Mouse (Mus musculus) embryonic facial prominence, embryonic 10.5 days (tissue): Measurements from ENCODE around the gene Dmrtc2. TPM values are rescaled to one million over a fixed set of nuclear protein-coding genes. Genes with fewer than 3 reads are reported as not detected.

Source experiments
- DNase-seq: peaks from one replicate; pipeline ENCODE4 v3.0.0-alpha.2; 2017; ENCODE audit warnings: low spot score
- H3K27ac ChIP-seq: fragments of 300-500 bp; sonication (generic); replicated peaks from 2 replicates; pipeline ENCODE4 v1.5.1; 2016; ENCODE audit warnings: mild to moderate bottlenecking
- H3K27me3 ChIP-seq: fragments of 300-500 bp; sonication (generic); replicated peaks from 2 replicates; pipeline ENCODE4 v1.6.1; 2016; ENCODE audit warnings: low read depth, mild to moderate bottlenecking; ENCODE audit not compliant: poor library complexity, severe bottlenecking
- H3K36me3 ChIP-seq: fragments of 300-500 bp; sonication (generic); replicated peaks from 2 replicates; pipeline ENCODE4 v1.6.1; 2016; ENCODE audit warnings: mild to moderate bottlenecking, moderate library complexity
- H3K4me1 ChIP-seq: fragments of 300-500 bp; sonication (generic); 2 replicates; pipeline ENCODE4 v1.6.1; 2016
- H3K4me3 ChIP-seq: fragments of 300-500 bp; sonication (generic); 2 replicates; pipeline ENCODE4 v1.5.1; 2016; ENCODE audit warnings: mild to moderate bottlenecking, moderate library complexity
- H3K9me3 ChIP-seq: fragments of 300-500 bp; sonication (generic); 2 replicates; pipeline ENCODE4 v1.6.1; 2016; ENCODE audit warnings: mild to moderate bottlenecking
- WGBS: fragments of 180-500 bp; shearing (Covaris S2); methylation state at CpG from one replicate; pipeline ENCODE4 v1.1.7; 2016; 5-methylcytosine and 5-hydroxymethylcytosine counted together
- polyA plus RNA-seq: library from polyadenylated mRNA; unstranded; fragments of >200 nt; fragmentation: Nextera tagmentation; extraction: Ambion mirVana; gene quantifications from 2 replicates; pipeline ENCODE4 v1.2.1, GENCODE M21; 2016

The Dmrtc2 gene
- polyA plus RNA-seq, 1 experiment from 2014 or later, result not detected

DNA sequence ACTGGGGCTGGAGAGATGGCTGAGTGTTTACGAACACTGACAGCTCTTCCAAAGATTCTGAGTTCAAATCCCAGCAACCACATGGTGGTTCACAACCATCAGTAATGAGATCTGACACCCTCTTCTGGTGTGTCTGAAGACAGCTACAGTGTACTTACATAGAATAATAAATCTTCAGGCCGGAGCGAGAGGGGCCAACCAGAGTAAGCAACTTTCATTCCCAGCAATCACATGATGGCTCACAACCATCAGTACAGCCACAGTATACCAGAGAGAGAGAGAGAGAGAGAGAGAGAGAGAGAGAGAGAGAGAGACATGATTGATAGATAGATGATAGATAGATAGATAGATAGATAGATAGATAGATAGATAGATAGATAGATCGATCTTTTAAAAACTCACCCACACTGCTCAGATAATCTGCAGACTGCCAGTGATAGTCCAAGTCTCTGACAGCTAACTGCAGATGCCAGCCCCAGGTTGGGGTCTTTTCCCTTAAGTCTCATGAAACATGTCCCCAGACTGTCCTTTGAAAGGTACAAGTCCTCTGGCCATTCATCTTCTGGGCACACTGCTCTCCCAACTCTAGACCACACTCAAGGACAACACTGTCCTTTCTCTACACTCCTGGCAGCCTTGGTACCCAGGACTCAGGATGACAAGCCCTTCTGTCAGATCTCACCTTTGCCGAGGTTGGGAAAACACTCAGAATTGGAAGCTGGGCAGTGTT is 18.1 kb upstream of the Dmrtc2 start:
- no peak for DNase-seq
- peaks cover 29% of the 10 kb centered on the region for H3K4me1 ChIP-seq
- peak overlapping the region; percentile 65 for H3K27ac ChIP-seq
- no peaks in the 10 kb centered on the region for H3K9me3 ChIP-seq
- no peaks in the 10 kb centered on the region for H3K36me3 ChIP-seq
- H3K27me3 ChIP-seq, result no peaks in the 10 kb centered on the region
- 89% methylated on average over 5 of the region's 5 CpGs for WGBS
- no peak overlapping the region for H3K4me3 ChIP-seq

GRCm38 (mm10) chr7:24852557-24853232 is 17.2 kb upstream of the Dmrtc2 start:
- no peaks in the 10 kb centered on the region for H3K9me3 ChIP-seq
- H3K4me3 ChIP-seq, result no peak overlapping the region
- WGBS, result 82% methylated on average over 8 of the region's 8 CpGs
- peak overlapping the region; percentile 69 for H3K27ac ChIP-seq
- no peaks in the 10 kb centered on the region for H3K36me3 ChIP-seq
- H3K27me3 ChIP-seq, result no peaks in the 10 kb centered on the region
- H3K4me1 ChIP-seq, result peaks cover 34% of the 10 kb centered on the region
- no peak for DNase-seq

DNA sequence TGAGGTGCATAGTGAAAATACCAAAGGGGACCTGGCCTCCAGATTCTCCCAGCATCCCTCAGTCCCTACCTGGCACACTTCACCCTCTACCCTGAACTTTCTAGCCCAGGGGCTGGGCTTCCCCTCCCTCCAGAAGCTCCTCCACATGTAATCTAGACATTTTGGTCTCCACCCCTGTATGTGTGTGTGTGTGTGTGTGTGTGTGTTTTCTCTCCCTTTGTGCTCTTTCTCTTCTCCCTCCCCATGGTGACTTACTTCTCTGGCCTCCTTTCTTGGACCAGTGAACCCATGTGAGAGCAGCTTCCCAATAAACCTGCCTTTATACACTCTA is 16.7 kb upstream of the Dmrtc2 start:
- Histone ChIP-seq H3K9me3 (no peaks in the 10 kb centered on the region), H3K27ac (peak overlapping the region; percentile 69), H3K4me1 (peaks cover 34% of the 10 kb centered on the region), H3K4me3 (no peak overlapping the region), H3K27me3 (no peaks in the 10 kb centered on the region), H3K36me3 (no peaks in the 10 kb centered on the region)
- DNase-seq, result no peak

GRCm38 (mm10) chr7:24853695-24854094 is 16.2 kb upstream of the Dmrtc2 start:
- DNase-seq, result peak; percentile 47
- H3K4me1 ChIP-seq, result peaks cover 34% of the 10 kb centered on the region
- H3K4me3 ChIP-seq, result peak overlapping the region; percentile 27; the same call in 1 of the 2 replicates
- no peaks in the 10 kb centered on the region for H3K9me3 ChIP-seq
- no peaks in the 10 kb centered on the region for H3K27me3 ChIP-seq
- H3K36me3 ChIP-seq, result no peaks in the 10 kb centered on the region
- H3K27ac ChIP-seq, result peak overlapping the region; percentile 69
- WGBS, result 33% methylated on average over 7 of the region's 7 CpGs

DNA sequence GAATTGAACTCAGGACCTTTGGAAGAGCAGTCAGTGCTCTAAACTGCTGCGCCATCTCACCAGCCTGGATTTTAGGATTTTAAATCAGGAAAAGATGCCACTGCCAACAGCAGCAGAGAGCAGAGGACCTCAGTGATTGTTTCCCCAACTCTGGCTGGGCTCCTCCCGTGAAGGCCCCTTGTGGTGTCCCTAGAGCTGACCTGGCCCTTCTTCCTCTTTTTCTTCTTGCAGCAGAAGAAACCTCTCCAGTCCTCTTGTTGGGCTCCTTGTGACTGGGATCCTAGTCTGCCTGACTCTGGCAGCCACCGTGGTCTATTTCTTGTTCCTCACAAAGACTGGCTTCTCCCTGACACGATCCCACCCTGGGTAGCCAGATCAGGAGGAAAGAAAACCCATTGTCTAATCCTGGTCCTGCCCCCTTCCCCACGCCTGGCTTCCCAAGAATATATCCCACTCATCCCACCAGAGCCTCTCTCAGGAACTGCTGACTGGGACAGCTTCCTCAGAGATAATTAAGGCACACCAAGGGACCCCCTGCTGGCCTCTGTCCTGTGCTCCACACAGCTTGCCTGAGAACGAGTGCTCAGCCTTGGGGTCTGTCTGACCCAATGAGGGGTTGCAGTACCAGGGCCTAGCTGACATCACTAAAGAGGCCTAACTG is 13.3 kb upstream of the Dmrtc2 start:
- DNase-seq, result no peak
- peaks cover 22% of the 10 kb centered on the region for H3K4me1 ChIP-seq
- 33% methylated on average over 6 of the region's 6 CpGs for WGBS
- no peaks in the 10 kb centered on the region for H3K36me3 ChIP-seq
- no peak overlapping the region for H3K4me3 ChIP-seq
- H3K27me3 ChIP-seq, result no peaks in the 10 kb centered on the region
- H3K9me3 ChIP-seq, result no peaks in the 10 kb centered on the region
- peak overlapping the region; percentile 54; the same call in 1 of the 2 replicates for H3K27ac ChIP-seq

DNA sequence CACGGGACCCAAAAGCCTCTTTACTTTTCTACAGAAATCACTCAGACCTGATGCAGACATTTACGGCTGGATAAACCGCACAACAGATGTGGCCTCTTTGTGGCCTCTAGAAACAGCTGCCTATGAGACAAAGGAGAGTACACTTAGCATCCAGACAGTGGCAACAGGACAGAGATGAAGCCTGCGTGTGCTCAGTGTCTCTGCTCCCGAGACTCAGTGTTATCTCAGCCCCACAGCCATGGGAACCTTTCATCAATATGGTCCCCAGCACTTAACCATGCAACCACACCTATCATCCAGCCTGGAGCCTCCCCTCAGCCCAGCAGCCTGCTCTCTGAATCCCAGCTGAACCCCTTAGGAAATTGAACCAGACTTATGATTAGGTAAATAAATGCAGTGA is 10.6 kb upstream of the Dmrtc2 start:
- Histone ChIP-seq H3K27me3 (no peaks in the 10 kb centered on the region), H3K9me3 (no peaks in the 10 kb centered on the region), H3K4me1 (peaks cover 11% of the 10 kb centered on the region), H3K4me3 (no peak overlapping the region), H3K36me3 (no peaks in the 10 kb centered on the region), H3K27ac (no peak overlapping the region)
- WGBS, result 87% methylated on average over 5 of the region's 5 CpGs
- DNase-seq, result no peak

- H3K27me3 ChIP-seq, result 0 out of 2 replicates have a peak, but pooled peaks cover 13% of the 10 kb centered on the region
- H3K27ac ChIP-seq, result no peak within 1 kb of the TSS
- no peak within 1 kb of the TSS for H3K4me3 ChIP-seq
- no peaks in the 10 kb centered on the region for H3K36me3 ChIP-seq
- DNase-seq, result no peak
- peaks cover 8% of the 10 kb centered on the region for H3K4me1 ChIP-seq
- H3K9me3 ChIP-seq, result no peaks in the 10 kb centered on the region
- WGBS, result 92% methylated on average over 7 of the region's 7 CpGs
These were observed 7.9 kb upstream of the Dmrtc2 start, which contains the start of gene Gm9844 for GRCm38 (mm10) chr7:24861913-24862312. Gm9844 (plus strand) TSS chr7:24862213.

DNA sequence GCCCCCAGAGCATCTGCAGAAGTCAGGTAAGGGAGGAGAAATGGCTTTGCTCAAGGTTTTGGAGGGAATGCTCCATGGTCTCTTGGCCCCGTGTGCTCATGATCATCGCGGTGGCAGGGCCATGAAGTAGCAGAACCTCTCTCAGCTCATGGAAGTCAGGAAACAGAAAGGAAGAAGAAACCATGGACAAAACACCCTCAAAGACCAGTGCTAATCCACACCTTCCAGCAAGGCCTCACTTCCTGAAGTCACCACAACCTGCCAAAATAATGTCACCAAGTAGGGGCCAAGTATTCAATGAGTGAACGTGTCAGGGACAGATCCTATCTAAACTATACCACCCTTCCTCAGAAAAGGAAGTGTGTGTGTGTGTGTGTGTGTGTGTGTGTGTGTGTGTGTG is 7.0 kb upstream of the Dmrtc2 start:
- Histone ChIP-seq H3K27me3 (0 out of 2 replicates have a peak, but pooled peaks cover 13% of the 10 kb centered on the region), H3K27ac (no peak overlapping the region), H3K4me1 (0 out of 2 replicates have a peak, but pooled peaks cover 5% of the 10 kb centered on the region), H3K36me3 (no peaks in the 10 kb centered on the region), H3K4me3 (no peak overlapping the region), H3K9me3 (no peaks in the 10 kb centered on the region)
- 83% methylated on average over 4 of the region's 4 CpGs for WGBS
- DNase-seq, result no peak

DNA sequence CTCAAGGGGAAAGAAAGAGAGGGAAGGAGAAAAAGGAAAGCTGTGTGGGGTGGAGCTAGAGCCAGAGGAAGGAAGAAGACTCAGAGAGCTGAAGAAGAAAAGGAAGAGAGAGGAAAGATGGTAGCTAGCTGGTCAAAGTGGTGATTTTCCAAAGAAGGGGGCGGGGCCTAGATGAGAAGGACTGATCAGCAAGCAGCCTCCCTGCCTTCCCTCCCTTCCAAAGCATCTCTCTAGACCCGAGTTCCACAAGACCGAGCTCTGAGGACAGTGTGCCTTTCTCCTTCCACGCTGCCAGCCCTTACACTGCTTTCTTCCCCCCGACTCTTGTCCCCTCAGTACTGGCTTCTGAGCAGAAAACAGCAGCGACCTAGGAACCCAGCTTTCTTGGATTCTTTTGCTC is 5.7 kb upstream of the Dmrtc2 start:
- H3K9me3 ChIP-seq, result no peaks in the 10 kb centered on the region
- H3K4me3 ChIP-seq, result no peak overlapping the region
- DNase-seq, result no peak
- peaks cover 20% of the 10 kb centered on the region; the same call in 1 of the 2 replicates for H3K27me3 ChIP-seq
- no peak overlapping the region; the same call in 1 of the 2 replicates for H3K27ac ChIP-seq
- H3K4me1 ChIP-seq, result 0 out of 2 replicates have a peak, but pooled peaks cover 5% of the 10 kb centered on the region
- H3K36me3 ChIP-seq, result no peaks in the 10 kb centered on the region
- 28% methylated on average over 6 of the region's 6 CpGs for WGBS

GRCm38 (mm10) chr7:24869080-24869479 is 777 bp upstream of the Dmrtc2 start:
- H3K9me3 ChIP-seq, result peaks cover 7% of the 10 kb centered on the region; the same call in 1 of the 2 replicates
- H3K4me1 ChIP-seq, result 0 out of 2 replicates have a peak, but pooled peaks cover 4% of the 10 kb centered on the region
- no peak overlapping the region for H3K4me3 ChIP-seq
- H3K36me3 ChIP-seq, result no peaks in the 10 kb centered on the region
- H3K27me3 ChIP-seq, result peaks cover 33% of the 10 kb centered on the region
- no peak for DNase-seq
- H3K27ac ChIP-seq, result no peak overlapping the region
- 68% methylated on average over 17 of the region's 17 CpGs for WGBS

GRCm38 (mm10) chr7:24877588-24877987 is 7.7 kb downstream of the Dmrtc2 start:
- H3K9me3 ChIP-seq, result no peaks in the 10 kb centered on the region
- H3K4me3 ChIP-seq, result no peak overlapping the region
- no peaks in the 10 kb centered on the region for H3K36me3 ChIP-seq
- 54% methylated on average over 3 of the region's 3 CpGs for WGBS
- H3K27me3 ChIP-seq, result no peaks in the 10 kb centered on the region
- 0 out of 2 replicates have a peak overlapping the region, but pooled peaks have one; percentile 11 for H3K27ac ChIP-seq
- no peak for DNase-seq
- H3K4me1 ChIP-seq, result peaks cover 40% of the 10 kb centered on the region

- Histone ChIP-seq H3K27ac (no peak overlapping the region), H3K36me3 (no peaks in the 10 kb centered on the region), H3K9me3 (no peaks in the 10 kb centered on the region), H3K4me3 (no peak overlapping the region), H3K27me3 (no peaks in the 10 kb centered on the region), H3K4me1 (peaks cover 40% of the 10 kb centered on the region)
- no peak for DNase-seq
- WGBS, result 23% methylated on average over 2 of the region's 2 CpGs
These were observed 9.8 kb downstream of the Dmrtc2 start for GRCm38 (mm10) chr7:24879620-24880019.
